Mouse (Mus musculus) bone marrow macrophage, adult 2 months (primary cell): ENCODE data around the gene Rps3. TPM values are rescaled to one million over a fixed set of nuclear protein-coding genes. Genes with fewer than 3 reads are reported as not detected.

Experiments used
- H3K27ac ChIP-seq: 2 replicates; pipeline ENCODE4 v1.5.1; 2012; ENCODE audit warnings: low read depth, low read length; ENCODE audit not compliant: insufficient read depth
- H3K4me1 ChIP-seq: 2 replicates; pipeline ENCODE4 v1.6.1; 2012; ENCODE audit warnings: low read length; ENCODE audit not compliant: control insufficient read depth, insufficient read depth
- H3K4me3 ChIP-seq: 2 replicates; pipeline ENCODE4 v1.5.1; 2012; ENCODE audit warnings: mild to moderate bottlenecking, low read length, moderate library complexity; ENCODE audit not compliant: insufficient read depth
- CTCF ChIP-seq: IDR thresholded peaks from 2 replicates; pipeline ENCODE4 v1.5.1; 2012; ENCODE audit warnings: low read depth, mild to moderate bottlenecking, low read length, moderate library complexity
- POLR2A ChIP-seq: IDR thresholded peaks from 2 replicates; pipeline ENCODE4 v1.6.1; 2012; ENCODE audit warnings: mild to moderate bottlenecking, low read depth, low read length, borderline replicate concordance
- polyA plus RNA-seq: library from polyadenylated mRNA; stranded (reverse); fragments of >200 nt; gene quantifications from 2 replicates; pipeline ENCODE4 v1.2.4, GENCODE M21; 2012; ENCODE audit not compliant: missing spikeins, insufficient read depth, insufficient read length

Rps3 gene
- polyA plus RNA-seq, 1 experiment = 1,023 TPM

DNA sequence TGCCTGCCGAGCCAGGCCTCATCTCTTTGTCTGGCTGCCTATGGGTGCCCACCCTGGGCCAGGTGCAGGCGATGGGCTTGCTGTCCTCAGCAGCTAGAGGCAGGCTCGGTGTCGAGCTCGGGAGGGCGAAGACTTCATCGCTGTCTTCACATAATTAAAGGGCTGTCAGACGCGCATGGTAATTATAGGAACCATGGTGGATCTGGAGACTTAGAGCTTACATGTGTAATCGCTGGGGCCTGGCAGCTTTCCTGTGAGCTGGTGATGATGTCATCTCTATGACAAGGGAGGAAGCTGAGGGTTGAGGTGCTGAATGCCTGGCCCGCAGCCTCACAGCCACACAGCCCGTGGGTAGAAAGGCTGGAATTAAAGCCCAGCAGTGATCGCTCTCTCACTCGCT lies 51.3 kb downstream of the Rps3 start:
- TF ChIP-seq POLR2A (no peak), CTCF (no peak)
- H3K4me1 ChIP-seq = peaks cover 51% of the 10 kb centered on the region
- H3K27ac ChIP-seq = peak overlapping the region; percentile 57
- no peak overlapping the region for H3K4me3 ChIP-seq

DNA sequence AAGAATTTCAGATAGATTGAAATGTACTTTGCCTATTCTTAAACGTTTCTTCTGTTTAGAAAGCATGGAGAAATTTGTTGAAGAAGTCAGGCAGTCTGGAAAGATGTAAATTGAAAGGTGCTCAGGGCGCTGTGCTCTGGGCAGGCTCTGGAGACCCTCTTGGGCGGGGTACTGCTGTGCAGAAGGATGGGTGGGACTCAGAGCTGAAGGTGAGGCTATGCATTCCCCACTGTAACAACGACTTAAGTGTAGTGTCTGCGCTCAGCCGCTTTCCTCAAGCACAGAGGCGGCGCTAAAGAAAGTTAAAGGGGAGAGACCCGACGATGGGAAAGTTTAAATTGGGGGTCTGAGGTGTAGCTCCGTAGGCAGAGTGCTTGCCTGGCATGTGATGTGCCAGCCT lies 53.3 kb downstream of the Rps3 start:
- H3K4me1 ChIP-seq = peaks cover 44% of the 10 kb centered on the region
- no peak overlapping the region for H3K4me3 ChIP-seq
- TF ChIP-seq CTCF = no peak
- no peak for TF ChIP-seq POLR2A
- H3K27ac ChIP-seq = no peak overlapping the region

DNA sequence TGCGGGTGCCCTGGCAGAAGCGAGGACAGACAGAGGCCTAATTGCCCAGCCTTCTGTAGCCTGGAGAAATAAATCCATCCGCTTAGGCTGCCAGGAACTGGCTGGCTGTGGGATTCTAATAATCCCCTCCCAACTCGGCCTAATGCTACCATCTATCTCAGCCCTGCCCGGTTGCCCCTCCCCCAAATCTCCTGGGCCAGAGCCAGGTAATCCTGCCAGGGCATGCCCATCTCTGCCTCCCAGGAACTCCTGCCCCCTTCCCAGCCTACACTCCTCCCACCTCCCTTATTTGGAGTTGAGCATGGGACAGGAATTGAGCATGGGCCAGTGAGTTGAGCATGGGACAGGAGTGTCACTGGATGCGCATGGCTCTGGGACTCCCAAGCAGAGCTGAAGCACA lies 53.8 kb downstream of the Rps3 start:
- Histone ChIP-seq H3K4me1 (peaks cover 41% of the 10 kb centered on the region), H3K4me3 (no peak overlapping the region), H3K27ac (no peak overlapping the region)
- TF ChIP-seq CTCF (no peak), POLR2A (no peak)

DNA sequence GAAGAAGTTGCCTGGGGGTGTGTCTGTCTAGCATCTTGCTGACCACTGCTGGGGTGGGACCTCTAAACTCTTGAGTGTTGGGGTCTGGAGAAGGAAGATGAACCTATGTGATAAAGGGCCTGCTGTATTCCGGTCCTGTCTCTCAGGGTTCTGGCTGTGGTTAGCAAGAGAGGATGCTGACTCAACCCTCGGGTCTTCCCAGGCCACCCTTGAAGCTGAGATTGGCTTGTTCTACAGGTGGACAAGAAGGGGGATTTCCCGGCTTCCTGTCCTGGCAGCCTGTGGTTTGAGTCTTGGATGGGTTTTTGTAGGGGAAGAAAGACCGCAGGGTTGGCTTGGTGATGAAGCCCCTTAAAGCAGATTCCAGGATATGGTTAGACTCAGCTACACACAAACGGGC lies 54.7 kb downstream of the Rps3 start:
- TF ChIP-seq POLR2A = no peak
- no peak for TF ChIP-seq CTCF
- Histone ChIP-seq H3K27ac (no peak overlapping the region), H3K4me3 (no peak overlapping the region), H3K4me1 (peaks cover 33% of the 10 kb centered on the region)

DNA sequence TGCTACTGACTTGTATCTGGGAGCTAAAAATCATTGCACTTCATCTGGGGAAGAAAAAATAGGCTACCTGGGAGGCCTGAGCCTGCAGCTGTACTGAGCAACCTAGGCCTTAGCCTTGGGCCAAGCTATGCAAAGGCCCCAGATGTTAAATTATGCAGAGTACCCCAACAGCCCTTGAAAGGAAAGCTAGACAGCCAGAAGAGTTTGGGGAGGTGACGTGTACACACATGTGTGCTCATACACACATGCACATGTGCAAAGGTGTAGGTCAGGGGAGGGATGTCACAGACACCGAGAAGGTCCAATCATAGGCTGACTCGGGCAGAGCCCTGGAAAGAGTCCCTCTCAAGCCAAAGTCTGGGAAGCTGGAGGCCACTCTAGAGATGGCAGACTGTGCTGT lies 55.6 kb downstream of the Rps3 start:
- no peak overlapping the region for H3K27ac ChIP-seq
- TF ChIP-seq CTCF = no peak
- no peak for TF ChIP-seq POLR2A
- H3K4me1 ChIP-seq = peaks cover 25% of the 10 kb centered on the region
- no peak overlapping the region for H3K4me3 ChIP-seq

Other genes starting within 250 kb of the Rps3 start
- gene Mogat2, start 245.1 kb downstream of the Rps3 start, polyA plus RNA-seq = not detected in 2 replicates
- 0.81 and 0.83 TPM in 2 replicates for gene Map6, start 216.3 kb downstream of the Rps3 start, polyA plus RNA-seq
- 7.2 and 8.5 TPM in 2 replicates for gene Serpinh1, start 130.5 kb downstream of the Rps3 start, polyA plus RNA-seq
- 11.1 and 13.8 TPM in 2 replicates for gene Gdpd5, start 102.3 kb downstream of the Rps3 start, polyA plus RNA-seq
- gene Klhl35, start 17.7 kb downstream of the Rps3 start, polyA plus RNA-seq = 0.63 TPM in 1 of 2 replicates, not detected in the other
- gene Arrb1, start 51.7 kb upstream of the Rps3 start, polyA plus RNA-seq = 127 and 135 TPM in 2 replicates
- gene Tpbgl, start 143.4 kb upstream of the Rps3 start, polyA plus RNA-seq = 0.61 and 0.78 TPM in 2 replicates
- 7.2 and 8.6 TPM in 2 replicates for gene Slco2b1, start 227.6 kb upstream of the Rps3 start, polyA plus RNA-seq
- not detected in 2 replicates for gene Olfr520, start 246.5 kb upstream of the Rps3 start, polyA plus RNA-seq